In the genomic region with DNA sequence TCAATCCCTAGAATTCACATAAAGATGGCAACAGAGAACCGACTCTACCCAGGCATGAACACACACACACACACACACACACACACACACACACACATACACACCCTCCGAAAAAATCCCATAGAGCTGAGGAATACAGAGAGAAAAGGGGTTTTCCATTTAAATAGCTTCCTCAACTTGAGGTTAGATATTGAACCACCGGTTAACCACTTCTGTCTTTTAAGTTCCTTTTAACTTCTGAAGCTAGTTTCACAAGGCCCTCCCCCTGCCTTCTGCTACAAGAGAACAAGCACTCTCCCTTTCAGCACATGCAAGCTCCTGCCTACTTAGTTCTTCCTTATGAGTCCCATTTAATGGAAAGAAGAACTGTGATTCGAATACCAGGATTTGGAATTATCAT, we compare ENCODE assay signal across 14 mouse cellular contexts. TPM values are rescaled to one million over a fixed set of nuclear protein-coding genes. Genes with fewer than 3 reads are reported as not detected.
A peak's percentile ranks its signal among the peaks of the same experiment; 100 is the strongest.
DNase-seq lines count a peak whose midpoint lies in the region; ATAC-seq lines count a peak whose summit lies in the region.
"Had no signal": no experiment of that assay in that cellular context is flagged by ENCODE, and none has a peak within 500 bp of the region (broad histone marks: within the 10 kb centered on the region; RNA-seq: fewer than 3 reads in every experiment).

No protein-coding gene starts in this region.

- H3K27me3 ChIP-seq in heart, embryonic 12.5 days (replicated peaks), result no peaks in the 10 kb centered on the region
- H3K27me3 ChIP-seq: embryonic facial prominence, embryonic 12.5 days; neural tube, embryonic 12.5 days had no signal

- H3K4me1 ChIP-seq in heart, embryonic 12.5 days (replicated peaks), result peaks cover 33% of the 10 kb centered on the region

- no peak overlapping the region for H3K4me2 ChIP-seq in heart, embryonic 12.5 days
- H3K4me2 ChIP-seq: embryonic facial prominence, embryonic 12.5 days; neural tube, embryonic 12.5 days had no signal

- H3K36me3 ChIP-seq in heart, embryonic 12.5 days, result peaks cover 14% of the 10 kb centered on the region

- no peak overlapping the region for H3K4me3 ChIP-seq in heart, embryonic 12.5 days
- H3K4me3 ChIP-seq: embryonic facial prominence, embryonic 12.5 days; neural tube, embryonic 12.5 days had no signal

- no peak overlapping the region for H3K9ac ChIP-seq in heart, embryonic 12.5 days
- H3K9ac ChIP-seq: embryonic facial prominence, embryonic 12.5 days; neural tube, embryonic 12.5 days had no signal

- no peak overlapping the region for H3K27ac ChIP-seq in heart, embryonic 12.5 days (ENCODE audit: poor library complexity, severe bottlenecking)
- H3K27ac ChIP-seq: neural tube, embryonic 12.5 days had no signal

- no peak for ATAC-seq in heart, embryonic 12.5 days (ENCODE audit: insufficient number of reproducible peaks, low FRiP score)
- ATAC-seq in activated CD4-positive, CD25-positive, alpha-beta regulatory T cell, adult 4 months, result peak; percentile 90
- ATAC-seq in neutrophil, adult 5-6 weeks (ENCODE audit: extremely low read depth, insufficient number of reproducible peaks, low FRiP score, poor library complexity, severe bottlenecking), result peak; percentile 87
- ATAC-seq: forebrain, embryonic 14.5 days; hindbrain, postnatal 0 days had no signal

- WGBS in heart, embryonic 12.5 days, result 73% methylated on average over 4 of the region's 4 CpGs

- DNase-seq in heart, adult 11 months, result peak; percentile 91
- DNase-seq in 3T3-L1 (ENCODE audit: low read depth, low spot score), result peak; percentile 20
- DNase-seq in cerebellum, adult 11 months, result no peak
- no peak for DNase-seq in urinary bladder, adult 2 months (ENCODE audit: low spot score)
- no peak for DNase-seq in right cerebral cortex, adult 2 months (ENCODE audit: low spot score in 2 of 2)
- DNase-seq: kidney, postnatal 36 days; lung, postnatal 10 days had no signal

- no peaks in the 10 kb centered on the region for H3K9me3 ChIP-seq in heart, embryonic 12.5 days (replicated peaks)
- H3K9me3 ChIP-seq: embryonic facial prominence, embryonic 12.5 days; neural tube, embryonic 12.5 days had no signal

RNA-seq across cellular contexts. Expression of a gene that starts 2.0 kb away (rescaled TPM):
- 624 and 643 TPM in 2 replicates for polyA plus RNA-seq in heart, embryonic 12.5 days (2016; fragmentation: Nextera tagmentation; extraction: Ambion mirVana)
- polyA plus RNA-seq in activated CD4-positive, CD25-positive, alpha-beta regulatory T cell, adult 4 months (2017; shearing (Covaris generic)), result 1 to 10 TPM; 1.2 to 1.3 TPM
- total RNA-seq in neutrophil, adult 5-6 weeks (2017), result 26.4 and 36.0 TPM in 2 replicates
- 389 and 506 TPM in 2 replicates for polyA plus RNA-seq in urinary bladder, adult 2 months (2012; rRNA removed)

Comparison
In these comparisons a context has a peak if more than half of its experiments do, and no peak if none do; other contexts are left out.
1. DNase-seq: peak in heart, adult 11 months (single experiment) and 3T3-L1 (single experiment); none in cerebellum, adult 11 months (single experiment), urinary bladder, adult 2 months (single experiment) and right cerebral cortex, adult 2 months (0 of 2).
2. RNA of a gene that starts 2.0 kb away (polyA plus RNA-seq): 624 to 643 TPM in heart, embryonic 12.5 days and 389 to 506 TPM in urinary bladder, adult 2 months; 1.2 to 1.3 TPM in activated CD4-positive, CD25-positive, alpha-beta regulatory T cell, adult 4 months; every median in the first group is over 100 times any median in the second.